Mouse (Mus musculus) thymus, adult 2 months (tissue): ENCODE data around the gene Bphl.

Experiments
- CTCF ChIP-seq: fragments of 200-500 bp; IDR thresholded peaks from 2 replicates; pipeline ENCODE4 v1.5.1; 2012; ENCODE audit warnings: mild to moderate bottlenecking, control low read depth, low read length, moderate library complexity, borderline replicate concordance; ENCODE audit not compliant: control insufficient read depth, poor library complexity, insufficient read depth; ENCODE audit errors: extremely low read depth
- POLR2A ChIP-seq: fragments of 200-500 bp; IDR thresholded peaks from 2 replicates; pipeline ENCODE4 v1.6.1; 2012; ENCODE audit warnings: mild to moderate bottlenecking, low read length, control low read depth, moderate library complexity; ENCODE audit not compliant: control insufficient read depth, poor library complexity, insufficient read depth; ENCODE audit errors: extremely low read depth

GRCm38 (mm10) chr13:34057252-34057651 lies 19.9 kb downstream of the Bphl start:
- no peak for TF ChIP-seq CTCF
- no peak for TF ChIP-seq POLR2A
